Mouse (Mus musculus): ENCODE results near the gene Mettl7b. TPM values are rescaled to one million over a fixed set of nuclear protein-coding genes. Genes with fewer than 3 reads are reported as not detected.

The Mettl7b gene
- total and polyA plus RNA-seq, 2 experiments from 2014 or later: not detected

GRCm38 (mm10) chr10:128940475-128941061 is 20.2 kb downstream of the Mettl7b start:
- H3K9me3 ChIP-seq (replicated peaks; ENCODE audit: control insufficient read depth, low read length): no peaks in the 10 kb centered on the region
- H3K4me1 ChIP-seq (ENCODE audit: control insufficient read depth, insufficient read depth): 0 out of 2 replicates have a peak, but pooled peaks cover 7% of the 10 kb centered on the region

DNA sequence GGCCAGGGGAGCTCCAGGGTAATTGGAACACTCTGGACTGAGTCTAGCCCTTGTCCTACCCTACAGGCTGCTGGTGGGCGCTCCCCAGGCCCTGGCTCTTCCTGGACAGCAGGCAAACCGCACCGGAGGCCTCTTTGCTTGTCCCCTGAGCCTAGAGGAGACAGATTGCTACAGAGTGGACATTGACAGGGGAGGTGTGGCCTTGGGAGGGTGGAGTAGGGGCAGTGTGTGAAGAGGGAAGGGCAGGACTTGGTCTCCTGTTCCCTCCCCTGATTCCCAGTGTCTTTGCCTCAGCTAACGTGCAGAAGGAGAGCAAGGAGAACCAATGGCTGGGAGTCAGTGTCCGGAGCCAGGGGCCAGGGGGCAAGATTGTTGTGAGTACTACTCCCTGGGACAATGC is 21.8 kb downstream of the Mettl7b start:
- no peaks in the 10 kb centered on the region; the same call in 1 of the 2 replicates for H3K36me3 ChIP-seq (replicated peaks; ENCODE audit: control insufficient read depth, insufficient read depth, low read length)
- H3K4me3 ChIP-seq (ENCODE audit: low read depth, low read length): no peak overlapping the region
- no peak overlapping the region for H3K4me2 ChIP-seq (ENCODE audit: low read depth, low read length)
- DNase-seq (ENCODE audit: low spot score): no peak
- WGBS: 46% methylated on average over 5 of the region's 5 CpGs
- H3K9me3 ChIP-seq (replicated peaks; ENCODE audit: control insufficient read depth, low read length): no peaks in the 10 kb centered on the region
- ATAC-seq (ENCODE audit: insufficient read depth, low read depth): 0 out of 2 replicates have a peak, but pooled peaks have one; percentile 28
- TF ChIP-seq CTCF (IDR thresholded peaks at IDR 0.05; ENCODE audit: low read depth) (no peak), EP300 (IDR thresholded peaks at IDR 0.05; ENCODE audit: low read depth) (no peak)
- H3K27ac ChIP-seq (ENCODE audit: low read depth): peak overlapping the region; percentile 64
- peaks cover 10% of the 10 kb centered on the region; the same call in 1 of the 2 replicates for H3K27me3 ChIP-seq (ENCODE audit: control insufficient read depth, insufficient read depth, low read length)
- H3K4me1 ChIP-seq (ENCODE audit: control insufficient read depth, insufficient read depth): peaks cover 15% of the 10 kb centered on the region; the same call in 1 of the 2 replicates
- H3K9ac ChIP-seq (replicated peaks; ENCODE audit: low read depth, low read length): no peak overlapping the region

More at GRCm38 (mm10) chr10:128940475-128941061, 20.2 kb downstream of the Mettl7b start:
- Histone ChIP-seq H3K27me3 (ENCODE audit: control insufficient read depth, insufficient read depth, low read length) (no peaks in the 10 kb centered on the region), H3K4me3 (ENCODE audit: low read depth, low read length) (no peak overlapping the region), H3K4me2 (ENCODE audit: low read depth, low read length) (no peak overlapping the region), H3K27ac (ENCODE audit: low read depth) (no peak overlapping the region), H3K9ac (replicated peaks; ENCODE audit: low read depth, low read length) (no peak overlapping the region), H3K36me3 (replicated peaks; ENCODE audit: control insufficient read depth, insufficient read depth, low read length) (no peaks in the 10 kb centered on the region; the same call in 1 of the 2 replicates)
- WGBS: 77% methylated on average over 10 of the region's 10 CpGs
- TF ChIP-seq EP300 (IDR thresholded peaks at IDR 0.05; ENCODE audit: low read depth) (no peak), CTCF (IDR thresholded peaks at IDR 0.05; ENCODE audit: low read depth) (no peak)
- ATAC-seq (ENCODE audit: insufficient read depth, low read depth) (no peak), DNase-seq (ENCODE audit: low spot score) (no peak)

- H3K4me1 ChIP-seq (ENCODE audit: control insufficient read depth, insufficient read depth): peaks cover 15% of the 10 kb centered on the region; the same call in 1 of the 2 replicates
These were observed 22.3 kb downstream of the Mettl7b start for GRCm38 (mm10) chr10:128938457-128938856.

DNA sequence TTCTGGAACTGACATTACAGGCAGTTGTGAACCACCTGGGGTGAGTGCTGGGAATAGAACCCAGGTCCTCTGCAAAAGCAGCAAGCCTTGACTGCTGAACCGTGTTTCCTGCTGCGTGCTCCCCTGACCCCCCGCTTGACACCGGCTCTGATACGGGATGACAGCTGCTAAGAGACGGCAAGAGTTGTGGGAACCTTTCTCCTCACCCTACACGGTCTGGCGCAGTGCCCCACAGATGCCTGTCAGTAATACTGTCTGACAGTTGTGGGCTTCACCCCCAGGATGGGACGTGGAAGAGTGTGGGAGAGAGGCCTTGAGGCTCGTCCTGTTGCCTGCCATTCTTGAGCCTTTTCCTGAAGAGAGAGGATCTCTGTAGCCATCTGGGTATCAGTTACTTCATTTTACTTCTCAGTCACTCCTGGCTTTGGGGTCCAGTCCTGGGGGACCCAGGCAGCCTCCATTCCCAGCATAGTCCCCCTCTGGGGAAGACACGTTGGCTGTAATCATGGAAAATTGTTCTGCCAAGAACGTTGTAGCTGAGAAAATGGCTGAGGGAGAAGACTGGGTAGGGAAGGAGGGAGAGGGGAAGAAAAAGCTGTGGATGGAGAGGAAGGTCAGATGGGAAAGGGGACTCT is 22.9 kb downstream of the Mettl7b start:
- Histone ChIP-seq H3K4me1 (ENCODE audit: control insufficient read depth, insufficient read depth) (peaks cover 16% of the 10 kb centered on the region; the same call in 1 of the 2 replicates), H3K9me3 (replicated peaks; ENCODE audit: control insufficient read depth, low read length) (no peaks in the 10 kb centered on the region), H3K27me3 (ENCODE audit: control insufficient read depth, insufficient read depth, low read length) (peaks cover 14% of the 10 kb centered on the region; the same call in 1 of the 2 replicates), H3K27ac (ENCODE audit: low read depth) (peak overlapping the region; percentile 64), H3K36me3 (replicated peaks; ENCODE audit: control insufficient read depth, insufficient read depth, low read length) (no peaks in the 10 kb centered on the region), H3K4me3 (ENCODE audit: low read depth, low read length) (no peak overlapping the region), H3K9ac (replicated peaks; ENCODE audit: low read depth, low read length) (no peak overlapping the region), H3K4me2 (ENCODE audit: low read depth, low read length) (no peak overlapping the region)
- WGBS: 58% methylated on average over 12 of the region's 12 CpGs
- DNase-seq (ENCODE audit: low spot score) (no peak), ATAC-seq (ENCODE audit: insufficient read depth, low read depth) (no peak)
- TF ChIP-seq CTCF (IDR thresholded peaks at IDR 0.05; ENCODE audit: low read depth): no peak
- TF ChIP-seq EP300 (IDR thresholded peaks at IDR 0.05; ENCODE audit: low read depth): no peak

More at GRCm38 (mm10) chr10:128938457-128938856, 22.3 kb downstream of the Mettl7b start:
- ATAC-seq (ENCODE audit: insufficient read depth, low read depth): peak; percentile 75
- Histone ChIP-seq H3K27ac (ENCODE audit: low read depth) (peak overlapping the region; percentile 64), H3K9ac (replicated peaks; ENCODE audit: low read depth, low read length) (no peak overlapping the region), H3K36me3 (replicated peaks; ENCODE audit: control insufficient read depth, insufficient read depth, low read length) (no peaks in the 10 kb centered on the region), H3K4me3 (ENCODE audit: low read depth, low read length) (no peak overlapping the region), H3K9me3 (replicated peaks; ENCODE audit: control insufficient read depth, low read length) (no peaks in the 10 kb centered on the region), H3K27me3 (ENCODE audit: control insufficient read depth, insufficient read depth, low read length) (peaks cover 11% of the 10 kb centered on the region; the same call in 1 of the 2 replicates), H3K4me2 (ENCODE audit: low read depth, low read length) (no peak overlapping the region)
- DNase-seq (ENCODE audit: low spot score): no peak
- 50% methylated on average over 9 of the region's 9 CpGs for WGBS
- TF ChIP-seq CTCF (IDR thresholded peaks at IDR 0.05; ENCODE audit: low read depth): no peak

DNA sequence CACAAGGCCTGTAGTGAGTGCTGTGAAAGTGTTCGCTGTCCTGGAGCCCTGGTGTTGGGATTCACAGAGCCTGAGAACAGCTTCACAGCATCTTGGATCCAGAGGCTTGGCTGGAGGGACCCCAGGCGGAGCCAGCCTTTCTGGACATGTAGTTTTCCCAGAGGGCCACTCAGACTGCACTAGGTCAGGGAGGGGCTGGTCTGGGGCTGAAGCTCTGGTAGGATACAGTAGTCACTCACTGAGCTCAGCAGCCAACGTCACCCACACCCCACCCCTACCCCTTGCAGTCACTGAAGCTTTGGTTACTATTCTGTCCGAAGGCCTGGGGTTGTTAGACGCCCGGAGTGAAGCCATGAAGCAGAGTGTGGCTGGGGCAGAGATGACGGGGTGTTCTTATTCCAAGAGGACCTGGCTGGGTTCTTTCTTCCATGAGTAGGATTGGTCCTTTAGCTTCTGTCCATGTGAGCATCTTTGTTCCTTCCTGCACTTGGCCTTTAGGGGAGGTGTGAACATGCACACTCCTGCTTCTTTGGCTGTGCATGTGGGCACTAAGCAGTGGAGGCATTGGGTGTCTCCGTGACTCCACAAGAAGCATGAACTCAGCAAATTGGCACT is 24.9 kb downstream of the Mettl7b start:
- ATAC-seq (ENCODE audit: insufficient read depth, low read depth) (no peak), DNase-seq (ENCODE audit: low spot score) (no peak)
- peaks cover 23% of the 10 kb centered on the region; the same call in 1 of the 2 replicates for H3K4me1 ChIP-seq (ENCODE audit: control insufficient read depth, insufficient read depth)
- WGBS: 76% methylated on average over 8 of the region's 8 CpGs
- TF ChIP-seq EP300 (IDR thresholded peaks at IDR 0.05; ENCODE audit: low read depth) (no peak), CTCF (IDR thresholded peaks at IDR 0.05; ENCODE audit: low read depth) (no peak)
- H3K4me2 ChIP-seq (ENCODE audit: low read depth, low read length): peak overlapping the region; percentile 81
- H3K27me3 ChIP-seq (ENCODE audit: control insufficient read depth, insufficient read depth, low read length): peaks cover 14% of the 10 kb centered on the region; the same call in 1 of the 2 replicates
- H3K27ac ChIP-seq (ENCODE audit: low read depth): no peak overlapping the region
- H3K36me3 ChIP-seq (replicated peaks; ENCODE audit: control insufficient read depth, insufficient read depth, low read length): no peaks in the 10 kb centered on the region
- H3K4me3 ChIP-seq (ENCODE audit: low read depth, low read length): 0 out of 2 replicates have a peak overlapping the region, but pooled peaks have one; percentile 55
- H3K9me3 ChIP-seq (replicated peaks; ENCODE audit: control insufficient read depth, low read length): no peaks in the 10 kb centered on the region
- no peak overlapping the region for H3K9ac ChIP-seq (replicated peaks; ENCODE audit: low read depth, low read length)
